Mouse (Mus musculus): ENCODE data around the gene Kdm8. TPM values are rescaled to one million over a fixed set of nuclear protein-coding genes. Genes with fewer than 3 reads are reported as not detected.

Gene Kdm8
- total and polyA plus RNA-seq, 3 experiments = 11.6 to 14.7 TPM; not detected in 1

- Histone ChIP-seq H3K9ac (ENCODE audit: control insufficient read depth, low read depth, low read length, poor library complexity, severe bottlenecking) (no peak overlapping the region), H3K79me2 (ENCODE audit: control insufficient read depth, insufficient read depth, low read length, poor library complexity) (no peaks in the 10 kb centered on the region), H3K9me3 (replicated peaks; ENCODE audit: insufficient read depth, low read length) (no peaks in the 10 kb centered on the region), H3K4me1 (ENCODE audit: control insufficient read depth in 1 of 2, insufficient read depth in 2 of 2, low read length in 2 of 2) (peaks cover 0 to 18% of the 10 kb centered on the region in 2 experiments), H3K4me3 (ENCODE audit: control insufficient read depth in 1 of 2, insufficient read depth in 1 of 2, low read depth in 2 of 2, low read length in 2 of 2) (no peak overlapping the region), H3K27ac (ENCODE audit: control insufficient read depth, low read depth, low read length) (no peak overlapping the region), H3K36me3 (ENCODE audit: control insufficient read depth in 1 of 2, insufficient read depth in 2 of 2, low read length in 2 of 2) (peaks cover 0 to 20% of the 10 kb centered on the region in 2 experiments; a peak in 2 of 4 replicates), H3K27me3 (ENCODE audit: control insufficient read depth in 1 of 2, insufficient read depth in 2 of 2, low read length in 2 of 2) (no peaks in the 10 kb centered on the region)
- TF ChIP-seq SIN3A (IDR thresholded peaks at IDR 0.05; ENCODE audit: low read length) = no peak
- no peak for TF ChIP-seq SMC3 (IDR thresholded peaks at IDR 0.05; ENCODE audit: low read depth, low read length)
- TF ChIP-seq GABPA (IDR thresholded peaks at IDR 0.05; ENCODE audit: low read depth, low read length) = no peak
- no peak for TF ChIP-seq POLR2A (IDR thresholded peaks at IDR 0.05; ENCODE audit: control insufficient read depth in 1 of 2, insufficient read depth in 1 of 2, low read depth in 1 of 2, low read length in 2 of 2, poor library complexity in 1 of 2)
- TF ChIP-seq MYC (IDR thresholded peaks at IDR 0.05; ENCODE audit: low read depth, low read length) = no peak
- TF ChIP-seq MAFK (IDR thresholded peaks at IDR 0.05; ENCODE audit: borderline replicate concordance, low read depth, low read length) = no peak
- TF ChIP-seq ZNF384 (IDR thresholded peaks at IDR 0.05; ENCODE audit: low read depth, low read length) = no peak
- TF ChIP-seq TCF12 (IDR thresholded peaks at IDR 0.05; ENCODE audit: low read depth, low read length) = no peak
- no peak for TF ChIP-seq RCOR1 (IDR thresholded peaks at IDR 0.05; ENCODE audit: low read depth, low read length)
- no peak for TF ChIP-seq CHD2 (IDR thresholded peaks at IDR 0.05; ENCODE audit: low read length)
- TF ChIP-seq CTCF (IDR thresholded peaks at IDR 0.05 in 2 of 3, conservative IDR thresholded peaks at IDR 0.05 in 1 of 3; ENCODE audit: control insufficient read depth in 1 of 3, insufficient read depth in 1 of 3, low read depth in 2 of 3, low read length in 3 of 3, poor library complexity in 1 of 3, severe bottlenecking in 1 of 3) = no peak
- TF ChIP-seq TBP (IDR thresholded peaks at IDR 0.05; ENCODE audit: low read depth, low read length) = no peak
- no peak for TF ChIP-seq NRF1 (IDR thresholded peaks at IDR 0.05; ENCODE audit: insufficient read depth, low read depth, low read length, poor library complexity, severe bottlenecking)
- TF ChIP-seq GATA1 (IDR thresholded peaks at IDR 0.05; ENCODE audit: low read depth, low read length) = no peak
- TF ChIP-seq MAX (IDR thresholded peaks at IDR 0.05; ENCODE audit: low read length) = no peak
- TF ChIP-seq ETS1 (IDR thresholded peaks at IDR 0.05; ENCODE audit: low read depth, low read length) = no peak
- TF ChIP-seq USF2 (IDR thresholded peaks at IDR 0.05; ENCODE audit: borderline replicate concordance in 1 of 2, insufficient read depth in 1 of 2, low read depth in 1 of 2, low read length in 2 of 2) = no peak
- no peak for DNase-seq (ENCODE audit: low read depth, low spot score)
These were observed 26.4 kb downstream of the Kdm8 start for GRCm38 (mm10) chr7:125470901-125471300.

- peak overlapping the region; percentile 53 for H3K9ac ChIP-seq (ENCODE audit: control insufficient read depth, low read depth, low read length, poor library complexity, severe bottlenecking)
- peak overlapping the region; percentile 91 for H3K27ac ChIP-seq (ENCODE audit: control insufficient read depth, low read depth, low read length)
- no peaks in the 10 kb centered on the region for H3K9me3 ChIP-seq (replicated peaks; ENCODE audit: insufficient read depth, low read length)
- peaks cover 0 to 18% of the 10 kb centered on the region in 2 experiments for H3K4me1 ChIP-seq (ENCODE audit: control insufficient read depth in 1 of 2, insufficient read depth in 2 of 2, low read length in 2 of 2)
- 0 out of 4 replicates have a peak overlapping the region, but pooled peaks of 1 of the 2 experiments have one; percentile 1 for H3K4me3 ChIP-seq (ENCODE audit: control insufficient read depth in 1 of 2, insufficient read depth in 1 of 2, low read depth in 2 of 2, low read length in 2 of 2)
- H3K36me3 ChIP-seq (ENCODE audit: control insufficient read depth in 1 of 2, insufficient read depth in 2 of 2, low read length in 2 of 2) = peaks cover 0 to 20% of the 10 kb centered on the region in 2 experiments; a peak in 2 of 4 replicates
- H3K27me3 ChIP-seq (ENCODE audit: control insufficient read depth in 1 of 2, insufficient read depth in 2 of 2, low read length in 2 of 2) = no peaks in the 10 kb centered on the region
- H3K79me2 ChIP-seq (ENCODE audit: control insufficient read depth, insufficient read depth, low read length, poor library complexity) = no peaks in the 10 kb centered on the region
- peak; percentile 96 for DNase-seq (ENCODE audit: low read depth, low spot score)
- TF ChIP-seq CTCF (IDR thresholded peaks at IDR 0.05 in 2 of 3, conservative IDR thresholded peaks at IDR 0.05 in 1 of 3; ENCODE audit: control insufficient read depth in 1 of 3, insufficient read depth in 1 of 3, low read depth in 2 of 3, low read length in 3 of 3, poor library complexity in 1 of 3, severe bottlenecking in 1 of 3) = peak; percentile 88 to 91 (median 90)
- peak; percentile 96 for TF ChIP-seq GATA1 (IDR thresholded peaks at IDR 0.05; ENCODE audit: low read depth, low read length)
- peak; percentile 90 for TF ChIP-seq RCOR1 (IDR thresholded peaks at IDR 0.05; ENCODE audit: low read depth, low read length)
- TF ChIP-seq POLR2A (IDR thresholded peaks at IDR 0.05; ENCODE audit: control insufficient read depth in 1 of 2, insufficient read depth in 1 of 2, low read depth in 1 of 2, low read length in 2 of 2, poor library complexity in 1 of 2) = no peak
- TF ChIP-seq SMC3 (IDR thresholded peaks at IDR 0.05; ENCODE audit: low read depth, low read length) = peak; percentile 79
- no peak; the same call in 1 of the 2 replicates for TF ChIP-seq MAFK (IDR thresholded peaks at IDR 0.05; ENCODE audit: borderline replicate concordance, low read depth, low read length)
- peak; percentile 55; the same call in 1 of the 2 replicates for TF ChIP-seq MXI1 (IDR thresholded peaks at IDR 0.05; ENCODE audit: low read depth, low read length)
- TF ChIP-seq TAL1 (IDR thresholded peaks at IDR 0.05; ENCODE audit: low read length) = peak; percentile 89
- peak; percentile 50 for TF ChIP-seq HCFC1 (IDR thresholded peaks at IDR 0.05; ENCODE audit: low read depth, low read length)
- no peak for TF ChIP-seq USF2 (IDR thresholded peaks at IDR 0.05; ENCODE audit: borderline replicate concordance in 1 of 2, insufficient read depth in 1 of 2, low read depth in 1 of 2, low read length in 2 of 2)
- TF ChIP-seq UBTF (IDR thresholded peaks at IDR 0.05; ENCODE audit: borderline replicate concordance, insufficient read depth, low read depth, low read length) = no peak
- TF ChIP-seq MYC (IDR thresholded peaks at IDR 0.05; ENCODE audit: low read depth, low read length) = peak; percentile 65; the same call in 1 of the 2 replicates
- TF ChIP-seq NRF1 (IDR thresholded peaks at IDR 0.05; ENCODE audit: insufficient read depth, low read depth, low read length, poor library complexity, severe bottlenecking) = no peak
- no peak for TF ChIP-seq POLR2AphosphoS5 (IDR thresholded peaks at IDR 0.05; ENCODE audit: borderline replicate concordance, low read depth, low read length)
- no peak for TF ChIP-seq GABPA (IDR thresholded peaks at IDR 0.05; ENCODE audit: low read depth, low read length)
- no peak for TF ChIP-seq JUND (IDR thresholded peaks at IDR 0.05; ENCODE audit: low read depth, low read length)
- peak; percentile 93 for TF ChIP-seq ETS1 (IDR thresholded peaks at IDR 0.05; ENCODE audit: low read depth, low read length)
- TF ChIP-seq ZKSCAN1 (IDR thresholded peaks at IDR 0.05; ENCODE audit: low read depth, low read length) = no peak
- no peak for TF ChIP-seq MAX (IDR thresholded peaks at IDR 0.05; ENCODE audit: low read length)
- peak; percentile 71 for TF ChIP-seq RAD21 (IDR thresholded peaks at IDR 0.05; ENCODE audit: low read depth, low read length)
- no peak for TF ChIP-seq KAT2A (conservative IDR thresholded peaks at IDR 0.05; ENCODE audit: low read depth, low read length)
- peak; percentile 82 for TF ChIP-seq SIN3A (IDR thresholded peaks at IDR 0.05; ENCODE audit: low read length)
These were observed 27.7 kb downstream of the Kdm8 start for GRCm38 (mm10) chr7:125471991-125472741.

Data from MEL (cell line).